Mouse (Mus musculus) lung, postnatal 4 days (tissue): ENCODE data around the gene Skp2.

Experiments used
- DNase-seq, 2 experiments: peaks; one replicate each; pipeline ENCODE4 v3.0.0; 2021

The Skp2 gene

DNA sequence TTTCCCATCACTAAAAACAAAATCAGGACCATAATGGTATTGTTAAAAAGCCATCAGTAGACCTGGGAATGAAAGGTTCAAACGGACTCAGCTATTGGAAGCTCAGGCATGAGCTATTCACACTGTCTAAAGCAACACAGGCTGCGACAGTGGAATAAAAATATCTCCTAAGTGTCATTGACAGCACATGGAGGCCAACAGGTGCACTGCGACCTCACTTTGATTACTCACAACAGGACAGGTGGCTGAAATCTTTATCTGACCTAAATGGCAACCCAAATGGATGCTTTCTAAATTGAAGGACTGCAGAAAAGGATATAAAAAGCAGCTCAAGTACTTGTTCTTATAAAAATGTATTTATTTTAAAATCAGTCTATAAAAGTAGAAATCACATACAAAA lies 43.6 kb downstream of the Skp2 start:
- DNase-seq: no peak

DNA sequence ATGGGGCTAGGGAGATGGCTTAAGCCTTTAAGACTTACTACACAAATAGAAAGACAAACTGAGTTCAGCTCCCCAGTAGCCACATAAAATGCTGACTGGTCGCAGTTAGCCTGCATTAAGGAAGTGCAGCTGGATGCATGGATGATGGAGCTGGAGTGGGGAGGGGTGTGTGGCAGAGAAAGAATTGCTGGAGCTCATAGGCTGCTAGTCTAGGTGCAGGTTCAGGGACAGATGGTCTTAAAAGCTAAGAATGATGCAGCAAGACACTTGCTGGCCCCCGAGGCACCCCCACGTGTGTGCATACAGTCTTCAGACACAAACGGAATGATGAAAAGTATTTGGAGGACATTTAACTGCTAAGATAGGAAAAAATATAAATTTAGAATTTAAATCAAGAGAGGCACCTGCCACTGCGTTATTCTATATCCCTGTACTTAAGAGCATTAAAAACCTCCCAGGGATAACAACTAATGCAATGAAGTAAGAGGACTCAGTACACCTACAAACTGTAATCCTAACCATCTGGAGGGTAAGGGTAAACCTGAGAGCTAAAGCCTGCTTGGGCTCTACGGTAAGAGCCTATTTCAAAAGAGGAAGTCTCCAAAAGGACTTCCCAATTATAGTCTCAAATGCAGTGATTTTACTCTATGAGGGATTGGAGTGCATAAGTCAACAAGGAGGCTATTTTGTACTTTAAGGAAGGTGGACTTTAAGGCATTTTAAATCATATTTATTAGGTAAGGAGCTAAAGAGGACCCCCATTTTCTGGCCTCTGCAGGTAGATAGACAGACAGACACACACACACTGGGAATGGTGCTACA lies 44.5 kb downstream of the Skp2 start:
- DNase-seq: no peak

- DNase-seq: no peak
These were observed 48.7 kb downstream of the Skp2 start for GRCm38 (mm10) chr15:9106303-9107074.

- no peak for DNase-seq
These were observed 54.7 kb downstream of the Skp2 start for GRCm38 (mm10) chr15:9100446-9101077.

DNA sequence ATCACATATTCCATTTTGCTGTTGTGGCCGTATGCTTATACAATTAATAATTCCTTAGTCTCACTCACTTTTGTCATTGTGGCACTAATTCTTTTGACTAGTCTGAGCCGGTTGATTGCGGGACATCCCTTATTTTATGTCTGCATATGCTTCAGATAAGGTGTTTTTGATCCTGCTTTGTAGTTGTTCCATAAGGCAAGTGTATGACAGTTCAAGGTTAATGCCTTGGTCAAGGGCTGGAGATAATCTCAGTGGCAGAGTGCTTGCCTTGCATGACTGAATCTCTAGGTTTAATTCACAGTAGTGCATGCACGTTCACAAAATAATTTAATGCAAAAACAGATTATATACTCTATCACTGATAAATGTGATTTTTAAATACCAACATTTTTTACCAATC lies 58.4 kb downstream of the Skp2 start:
- no peak for DNase-seq

DNA sequence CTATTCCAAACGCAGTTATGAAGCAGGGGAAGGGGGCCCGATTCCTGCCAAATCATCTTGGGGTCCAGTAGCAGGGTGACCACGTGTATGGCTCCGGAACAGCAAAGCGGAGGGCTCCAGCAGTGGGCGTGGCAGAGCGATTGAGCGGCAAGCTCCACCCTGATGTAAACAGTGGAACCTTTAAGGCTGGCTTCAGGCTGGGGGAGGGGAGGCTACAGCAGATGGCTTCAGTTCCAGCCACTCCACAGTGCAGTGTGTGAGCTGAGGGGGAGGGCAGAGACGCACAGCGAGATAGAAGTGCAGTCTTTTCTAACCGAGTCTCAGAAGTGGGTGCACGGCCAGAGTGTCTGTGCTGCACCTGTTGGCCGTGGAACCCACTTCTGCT lies 60.9 kb downstream of the Skp2 start:
- peak; percentile 74 to 84 for DNase-seq

GRCm38 (mm10) chr15:9093598-9094365 lies 61.4 kb downstream of the Skp2 start:
- DNase-seq: no peak

- DNase-seq: no peak
These were observed 64.6 kb downstream of the Skp2 start for GRCm38 (mm10) chr15:9090662-9091061.

- DNase-seq: no peak
These were observed 66.0 kb downstream of the Skp2 start for GRCm38 (mm10) chr15:9089136-9089720.

- DNase-seq: no peak
These were observed 66.5 kb downstream of the Skp2 start for GRCm38 (mm10) chr15:9088683-9089072.

- no peak for DNase-seq
These were observed 67.1 kb downstream of the Skp2 start for GRCm38 (mm10) chr15:9087895-9088682.

DNA sequence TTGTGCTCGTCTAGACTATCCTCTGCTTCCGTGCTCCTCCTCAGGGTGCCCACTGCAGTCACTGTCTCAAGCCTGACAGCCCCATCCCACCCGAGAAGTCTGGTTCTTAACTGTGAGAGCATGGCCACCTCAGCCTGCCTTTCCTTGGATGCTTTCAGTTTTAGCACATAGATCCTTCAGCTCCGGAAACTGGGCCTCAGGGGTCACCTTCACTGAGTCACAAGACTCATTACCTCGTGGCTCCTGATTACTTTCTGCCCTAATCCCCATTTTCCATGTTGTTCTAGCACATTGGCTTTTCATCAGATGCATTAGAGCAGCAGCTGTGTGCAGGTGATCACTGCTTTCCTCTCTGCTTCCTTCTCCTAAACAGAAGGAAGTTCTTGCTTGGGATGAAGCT lies 67.8 kb downstream of the Skp2 start:
- DNase-seq: no peak

DNA sequence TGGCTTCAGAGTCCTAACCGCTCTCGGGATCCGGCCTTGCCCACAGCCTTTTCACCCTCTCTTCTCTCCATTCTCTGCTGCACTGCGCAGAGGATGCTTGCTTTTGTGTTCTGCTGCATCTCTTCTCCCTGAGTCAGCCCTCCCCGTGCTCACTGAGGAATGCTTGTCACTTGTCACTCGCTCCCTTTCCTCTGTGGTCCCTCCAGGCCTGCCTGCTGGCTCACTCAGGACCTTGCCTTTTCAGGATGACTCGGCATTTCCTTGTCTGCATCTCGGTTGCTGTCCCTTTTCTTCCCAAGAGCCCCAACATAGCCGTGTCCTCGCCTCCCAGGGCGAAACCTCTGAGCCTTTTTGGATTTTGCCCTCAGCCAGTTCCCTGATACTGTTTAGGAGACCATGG lies 68.4 kb downstream of the Skp2 start:
- no peak for DNase-seq

GRCm38 (mm10) chr15:9082753-9083152 lies 72.5 kb downstream of the Skp2 start:
- DNase-seq: no peak

- no peak for DNase-seq
These were observed 73.9 kb downstream of the Skp2 start for GRCm38 (mm10) chr15:9081294-9081693.

- no peak for DNase-seq
These were observed 75.0 kb downstream of the Skp2 start for GRCm38 (mm10) chr15:9080206-9080605.

- no peak for DNase-seq
These were observed 75.6 kb downstream of the Skp2 start for GRCm38 (mm10) chr15:9079626-9080025.

DNA sequence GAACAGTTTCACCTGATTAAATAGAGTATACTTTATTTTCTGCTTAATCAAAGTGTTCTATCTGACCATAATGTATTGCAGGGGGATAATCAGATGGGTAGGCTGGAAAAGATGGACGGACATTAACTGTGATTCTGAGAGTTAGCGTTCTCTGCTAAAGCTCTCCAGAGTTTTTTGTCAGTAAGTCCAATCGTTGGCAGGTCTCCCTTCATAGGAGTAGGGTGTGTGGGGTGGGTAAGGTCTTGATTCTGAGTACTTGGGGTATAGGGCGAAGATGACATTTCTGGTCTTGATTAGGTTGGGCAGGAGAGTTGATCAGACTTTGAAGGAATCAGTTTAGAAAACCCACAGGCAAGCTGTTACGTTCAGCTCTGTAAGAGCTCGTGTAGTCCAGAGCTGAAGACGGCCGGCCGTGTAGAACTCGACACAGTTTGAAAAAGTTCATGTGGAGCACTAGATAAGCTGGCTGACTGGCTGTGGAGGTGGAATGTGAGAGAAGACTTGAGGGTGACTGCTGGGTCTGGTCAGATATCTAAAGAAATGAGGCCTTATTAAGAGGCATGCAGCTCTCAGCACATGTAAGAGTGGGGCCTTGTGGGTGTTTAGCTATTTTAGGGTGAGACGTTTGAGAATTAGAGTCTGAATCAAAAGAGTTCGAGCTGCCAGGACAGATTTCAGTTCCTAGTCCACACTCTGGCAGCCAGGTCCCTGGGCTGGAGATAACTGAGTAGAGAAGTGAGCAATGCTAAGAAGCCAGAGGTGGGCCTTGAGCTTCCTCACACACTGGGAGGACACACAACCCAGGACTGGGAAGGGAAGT lies 76.5 kb downstream of the Skp2 start:
- no peak for DNase-seq

- no peak for DNase-seq
These were observed 79.5 kb downstream of the Skp2 start for GRCm38 (mm10) chr15:9075608-9076200.

DNA sequence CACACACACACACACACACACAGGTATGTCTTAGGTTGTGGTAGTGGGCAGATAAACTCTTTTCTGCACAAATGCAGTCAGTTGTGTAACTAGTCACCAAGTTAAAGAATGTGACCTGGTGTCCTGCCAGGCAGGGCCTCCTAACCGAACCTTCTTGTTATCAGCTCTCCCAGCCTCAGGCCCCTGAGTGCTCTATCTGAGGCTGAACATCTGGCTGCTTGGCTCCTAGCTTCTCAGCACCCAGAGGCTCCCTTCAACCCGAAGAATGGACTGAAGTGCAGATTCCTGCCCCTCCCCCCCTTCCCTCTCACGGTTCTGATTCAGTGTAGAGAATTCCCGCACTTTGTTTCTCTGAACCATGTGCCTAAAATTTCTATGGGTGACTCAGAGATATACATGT lies 80.6 kb downstream of the Skp2 start:
- peak; percentile 20 to 43 for DNase-seq
